Mouse (Mus musculus) embryo, embryonic 11.5 days (tissue): ENCODE measurements around the gene Mpp4.

Experiments
- DNase-seq: peaks from one replicate; pipeline ENCODE4 v3.0.0-alpha.2; 2012; ENCODE audit warnings: low read depth, low spot score

Mpp4 gene

GRCm38 (mm10) chr1:59163030-59163461 is at the start of gene Mpp4:
TSS of gene Mpp4 (minus strand) at chr1:59163389.
- DNase-seq: no peak

GRCm38 (mm10) chr1:59212951-59213350 is 49.8 kb upstream of the Mpp4 start:
- no peak for DNase-seq

GRCm38 (mm10) chr1:59212076-59212779 is 49.0 kb upstream of the Mpp4 start:
- no peak for DNase-seq

- no peak for DNase-seq
Measured at GRCm38 (mm10) chr1:59211651-59212050, 48.5 kb upstream of the Mpp4 start.

- DNase-seq: no peak
Measured at GRCm38 (mm10) chr1:59208331-59208730, 45.1 kb upstream of the Mpp4 start.

DNA sequence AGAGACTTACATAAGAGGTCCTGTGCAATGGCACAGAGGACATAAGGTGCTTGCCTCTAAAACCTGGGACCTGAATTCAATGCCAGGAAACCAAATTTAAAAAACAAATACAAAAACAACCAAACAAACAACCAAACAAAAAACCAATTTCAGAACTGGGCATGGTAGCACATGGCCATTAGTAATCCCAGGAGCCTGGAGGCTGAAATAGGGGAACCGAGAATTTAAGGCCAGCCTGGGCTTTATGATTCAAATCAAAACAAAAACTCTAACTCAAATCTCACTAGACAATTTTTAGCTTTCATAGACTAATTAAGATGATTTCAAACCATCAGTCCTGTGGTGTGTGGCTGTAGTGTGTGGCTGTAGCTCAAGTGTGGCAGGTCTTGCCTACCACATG is 41.3 kb upstream of the Mpp4 start:
- no peak for DNase-seq

- DNase-seq: no peak
Measured at GRCm38 (mm10) chr1:59202367-59202766, 39.2 kb upstream of the Mpp4 start.

GRCm38 (mm10) chr1:59201561-59201960 is 38.4 kb upstream of the Mpp4 start:
- DNase-seq: no peak

GRCm38 (mm10) chr1:59200960-59201359 is 37.8 kb upstream of the Mpp4 start:
- DNase-seq: no peak

DNA sequence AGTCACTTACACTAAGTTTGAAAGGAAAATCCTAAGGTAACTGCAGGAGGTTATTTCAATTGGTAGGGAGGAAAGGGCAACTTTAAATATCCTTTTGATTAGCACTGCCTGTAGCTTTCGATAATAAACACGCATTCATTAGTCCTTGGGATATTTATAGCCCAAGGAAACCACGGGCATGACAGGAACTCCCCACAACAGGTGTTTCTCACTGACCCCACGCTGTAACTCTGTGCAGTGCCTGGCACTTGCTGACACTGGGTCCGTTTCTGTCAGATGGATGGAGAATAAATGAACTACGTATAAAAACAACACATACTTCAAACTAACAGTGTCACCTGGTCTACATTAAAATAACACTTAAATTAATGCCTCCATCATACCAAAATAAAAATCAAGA is 31.8 kb upstream of the Mpp4 start:
- no peak for DNase-seq

- DNase-seq: no peak
Measured at GRCm38 (mm10) chr1:59187786-59188185, 24.6 kb upstream of the Mpp4 start.

DNA sequence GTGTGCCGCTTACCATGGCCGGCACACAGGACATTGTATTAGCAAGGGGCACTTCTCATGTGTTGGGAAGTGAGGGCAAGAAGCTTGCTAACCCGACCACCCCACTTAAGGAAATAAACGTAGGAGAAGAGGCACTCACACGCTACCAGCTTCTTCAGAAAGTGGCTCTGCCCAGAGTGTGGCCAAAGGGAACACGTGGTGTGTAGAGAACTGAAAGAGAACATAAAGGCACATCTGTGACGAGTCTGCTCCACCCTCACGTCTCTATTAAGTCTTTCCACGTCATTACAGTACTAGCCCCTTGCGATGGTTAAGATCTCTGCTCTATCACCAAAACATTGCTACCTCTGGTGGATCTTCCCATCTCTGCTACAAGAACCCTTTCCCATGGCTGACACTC is 23.1 kb upstream of the Mpp4 start:
- DNase-seq: no peak

GRCm38 (mm10) chr1:59185410-59185809 is 22.2 kb upstream of the Mpp4 start:
- DNase-seq: no peak

GRCm38 (mm10) chr1:59183045-59183444 is 19.9 kb upstream of the Mpp4 start:
- DNase-seq: no peak

- DNase-seq: no peak
Measured at GRCm38 (mm10) chr1:59182373-59182772, 19.2 kb upstream of the Mpp4 start.

DNA sequence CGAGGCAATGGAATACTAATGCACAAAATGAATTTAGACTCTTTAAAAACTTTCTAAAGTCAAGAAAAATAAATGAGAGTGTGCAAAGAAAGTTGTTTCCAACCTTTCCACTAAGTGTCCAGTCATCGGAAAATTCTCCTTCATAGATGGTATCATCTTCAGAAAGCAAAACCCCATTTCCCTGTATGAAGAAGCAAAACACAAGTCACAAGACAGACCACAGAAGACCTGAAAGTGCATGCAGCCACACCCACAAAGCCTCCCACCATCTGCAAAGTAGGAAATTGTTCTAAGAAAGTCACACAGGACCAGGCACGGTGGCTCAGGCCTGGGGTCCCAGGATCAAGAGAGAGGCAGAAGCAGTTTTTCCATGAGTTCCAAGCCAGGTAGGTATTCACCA is 16.8 kb upstream of the Mpp4 start:
- no peak for DNase-seq

- no peak for DNase-seq
Measured at GRCm38 (mm10) chr1:59178401-59178800, 15.2 kb upstream of the Mpp4 start.

DNA sequence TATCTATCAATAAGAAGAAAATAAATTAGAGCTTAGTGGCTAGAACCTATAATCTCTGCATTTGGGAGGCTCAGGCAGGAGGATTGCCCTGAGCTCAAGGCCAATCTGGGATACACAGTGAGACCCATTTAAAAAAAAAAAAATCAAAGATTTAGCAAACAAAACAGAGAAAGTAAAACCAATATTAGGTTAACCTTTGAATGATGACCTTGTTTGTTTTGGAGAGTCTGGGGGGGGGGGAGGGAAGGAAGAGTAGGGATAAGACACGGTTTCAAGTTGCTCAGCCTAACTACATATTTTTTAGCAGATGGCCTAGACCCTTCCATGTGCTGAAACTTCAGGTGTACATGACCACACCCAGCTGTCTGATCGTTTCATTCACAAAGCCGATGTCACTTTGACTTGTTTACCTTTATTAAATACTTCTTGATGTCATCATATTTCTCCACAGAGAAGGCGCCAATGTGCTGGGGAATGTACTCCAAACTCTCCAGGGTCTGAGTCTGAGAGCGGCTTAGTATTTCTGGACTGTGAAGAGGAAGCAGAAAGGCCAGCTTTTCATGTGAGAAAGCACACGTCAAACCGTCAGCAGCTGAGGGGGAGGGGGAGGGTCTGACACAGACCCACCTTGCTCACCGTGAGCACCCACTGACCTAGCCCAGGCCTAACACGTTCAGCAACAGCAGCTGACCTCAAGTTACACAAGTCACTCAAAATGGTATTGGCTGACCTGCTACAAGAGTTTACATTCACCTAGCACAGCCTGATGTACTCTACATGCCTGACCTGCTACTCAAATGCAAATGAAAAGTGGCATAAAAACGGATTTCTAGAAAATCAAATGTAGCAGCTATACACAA is 11.6 kb upstream of the Mpp4 start:
- DNase-seq: no peak

DNA sequence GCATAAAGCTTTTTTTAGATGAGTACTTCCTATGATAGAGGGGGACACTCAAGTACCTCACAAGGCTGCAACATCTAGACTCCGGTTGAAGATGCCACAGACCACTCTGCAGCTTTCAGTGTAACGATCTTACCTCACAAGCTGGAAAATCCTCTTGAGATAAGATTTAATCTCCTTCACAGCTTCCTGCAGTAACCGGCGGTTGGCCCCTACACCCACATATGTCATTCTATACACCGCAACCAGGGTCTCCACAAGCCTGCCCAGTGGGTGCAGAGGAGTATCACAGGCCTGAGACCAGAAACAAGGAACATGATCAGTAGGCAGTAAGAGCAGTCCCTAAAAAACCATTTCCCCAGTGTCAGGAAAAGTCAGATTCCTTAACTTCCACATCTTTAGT is 9.8 kb upstream of the Mpp4 start:
- DNase-seq: no peak

DNA sequence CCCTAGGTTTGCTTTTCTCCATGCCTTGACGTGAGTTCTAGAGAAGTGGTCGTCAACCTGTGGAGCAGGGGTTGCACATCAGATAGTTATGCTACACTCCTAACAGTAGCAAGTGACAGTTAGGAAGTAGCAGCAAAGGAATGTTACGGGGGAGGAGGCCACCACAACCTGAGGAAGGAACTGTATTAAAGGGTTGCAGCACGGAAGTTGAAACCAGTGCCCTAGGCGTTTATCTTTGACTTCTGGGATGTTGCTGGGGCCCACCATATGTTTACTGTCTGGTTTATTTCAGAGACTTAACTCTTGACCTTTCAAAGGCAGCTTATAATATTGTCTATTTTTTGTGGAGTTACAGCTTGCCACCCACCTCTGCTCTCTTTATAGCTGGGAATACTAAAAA is 8.7 kb upstream of the Mpp4 start:
- no peak for DNase-seq

DNA sequence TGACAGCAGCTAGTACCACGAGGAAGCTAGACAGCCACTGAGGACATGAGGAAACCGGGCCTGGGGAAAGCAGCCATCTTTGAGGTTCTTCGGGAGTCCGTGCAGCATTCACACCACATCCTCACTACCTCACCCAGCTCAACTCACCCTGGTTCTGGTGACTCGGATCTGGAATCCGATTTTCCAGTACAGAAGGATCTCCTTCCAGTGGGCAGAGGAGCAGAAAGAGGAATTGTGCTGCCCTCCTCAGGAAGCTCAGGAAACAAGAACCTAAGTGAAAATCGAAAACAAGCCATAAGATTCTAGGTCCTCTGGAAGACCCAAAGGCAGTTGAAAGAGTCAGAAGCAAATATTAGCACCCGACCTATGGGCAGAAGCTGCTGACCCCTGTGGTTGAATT is 7.1 kb upstream of the Mpp4 start:
- no peak for DNase-seq

DNA sequence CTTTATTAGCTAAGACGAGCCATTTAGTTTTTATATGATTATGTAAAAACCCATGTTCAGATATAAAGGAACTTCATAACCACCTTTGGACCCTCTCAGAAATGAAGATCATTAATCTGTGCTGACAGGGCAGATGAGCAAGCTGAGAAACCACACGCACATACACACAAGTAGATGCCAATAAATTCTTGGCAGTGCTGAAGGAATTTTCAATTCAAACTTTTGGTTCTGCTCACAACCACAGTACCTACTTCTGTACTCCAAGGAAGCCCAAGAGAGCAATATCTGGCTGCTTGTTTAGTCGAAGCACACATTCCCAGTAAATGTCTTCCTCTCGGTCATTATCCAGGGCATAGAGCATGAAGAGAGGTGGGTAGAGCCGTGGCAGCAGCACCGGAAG is 6.4 kb upstream of the Mpp4 start:
- no peak for DNase-seq

DNA sequence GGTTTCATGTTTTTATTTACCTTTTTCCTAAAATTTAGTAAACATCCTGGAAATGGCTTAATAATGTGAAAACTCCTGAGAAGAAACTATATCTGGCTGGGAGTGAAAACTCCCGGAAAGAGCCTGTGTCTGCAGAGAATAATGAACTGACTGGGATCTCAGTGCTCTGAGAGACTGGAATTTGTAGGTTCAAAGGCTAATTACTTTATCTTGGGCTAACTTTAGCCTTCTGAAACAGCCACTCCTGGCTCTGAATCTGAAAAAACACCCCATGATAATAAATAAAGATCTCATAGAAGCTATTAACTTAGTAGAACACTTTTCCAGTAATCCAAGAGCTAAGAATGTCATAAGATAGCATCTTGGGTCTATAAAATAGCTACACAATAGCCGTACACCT is 5.4 kb upstream of the Mpp4 start:
- DNase-seq: no peak
